Mouse (Mus musculus): Measurements from ENCODE around the gene Trpm4.
"Not testable (repeated sequence)": the region's sequence is repeated elsewhere in the genome, so short reads cannot be mapped to it uniquely, and the experiment has no call there.

Gene Trpm4

GRCm38 (mm10) chr7:45333431-45333982, at the start of gene Trpm4:
Trpm4 (minus strand) TSS chr7:45333780.
- DNase-seq (ENCODE audit: extremely low spot score, low spot score): peak; percentile 77

GRCm38 (mm10) chr7:45376057-45376456, 42.5 kb upstream of the Trpm4 start:
- DNase-seq (ENCODE audit: extremely low spot score, low spot score): no peak

GRCm38 (mm10) chr7:45374620-45375019, 41.0 kb upstream of the Trpm4 start:
- no peak for DNase-seq (ENCODE audit: extremely low spot score, low spot score)

- no peak for DNase-seq (ENCODE audit: extremely low spot score, low spot score)
Observed at GRCm38 (mm10) chr7:45372371-45372770, 38.8 kb upstream of the Trpm4 start.

- peak; percentile 87 for DNase-seq (ENCODE audit: extremely low spot score, low spot score)
Observed at GRCm38 (mm10) chr7:45370475-45371311, 37.1 kb upstream of the Trpm4 start, which contains the start of gene Lin7b. Lin7b (minus strand) TSS chr7:45370583.

- no peak for DNase-seq (ENCODE audit: extremely low spot score, low spot score)
Observed at GRCm38 (mm10) chr7:45369836-45370474, 36.4 kb upstream of the Trpm4 start.

- no peak for DNase-seq (ENCODE audit: extremely low spot score, low spot score)
Observed at GRCm38 (mm10) chr7:45369022-45369745, 35.6 kb upstream of the Trpm4 start.

GRCm38 (mm10) chr7:45368178-45368577, 34.6 kb upstream of the Trpm4 start:
- no peak for DNase-seq (ENCODE audit: extremely low spot score, low spot score)

- peak; percentile 98 for DNase-seq (ENCODE audit: extremely low spot score, low spot score)
Observed at GRCm38 (mm10) chr7:45367020-45367880, 33.7 kb upstream of the Trpm4 start.

GRCm38 (mm10) chr7:45366652-45367019, 33.1 kb upstream of the Trpm4 start, which contains the start of gene Ppfia3:
Ppfia3 (minus strand) TSS chr7:45367019.
- DNase-seq (ENCODE audit: extremely low spot score, low spot score): no peak

- peak; percentile 65 for DNase-seq (ENCODE audit: extremely low spot score, low spot score)
Observed at GRCm38 (mm10) chr7:45365742-45366651, 32.4 kb upstream of the Trpm4 start.

GRCm38 (mm10) chr7:45363983-45364382, 30.4 kb upstream of the Trpm4 start:
- no peak for DNase-seq (ENCODE audit: extremely low spot score, low spot score)

GRCm38 (mm10) chr7:45362801-45363200, 29.2 kb upstream of the Trpm4 start:
- no peak for DNase-seq (ENCODE audit: extremely low spot score, low spot score)

- DNase-seq (ENCODE audit: extremely low spot score, low spot score): peak; percentile 84
Observed at GRCm38 (mm10) chr7:45361243-45361804, 27.7 kb upstream of the Trpm4 start.

- DNase-seq (ENCODE audit: extremely low spot score, low spot score): no peak
Observed at GRCm38 (mm10) chr7:45360404-45361125, 27.0 kb upstream of the Trpm4 start.

- DNase-seq (ENCODE audit: extremely low spot score, low spot score): not testable (repeated sequence)
Observed at GRCm38 (mm10) chr7:45359081-45359480, 25.5 kb upstream of the Trpm4 start.

- DNase-seq (ENCODE audit: extremely low spot score, low spot score): no peak
Observed at GRCm38 (mm10) chr7:45356087-45356486, 22.5 kb upstream of the Trpm4 start.

GRCm38 (mm10) chr7:45355318-45356020, 21.9 kb upstream of the Trpm4 start:
- no peak for DNase-seq (ENCODE audit: extremely low spot score, low spot score)
